Mouse (Mus musculus): ENCODE results near the gene Tkfc.
A peak's percentile ranks its signal among the peaks of the same experiment; 100 is the strongest.
"Not testable (repeated sequence)": the region's sequence is repeated elsewhere in the genome, so short reads cannot be mapped to it uniquely, and the experiment has no call there.

The Tkfc gene

DNA sequence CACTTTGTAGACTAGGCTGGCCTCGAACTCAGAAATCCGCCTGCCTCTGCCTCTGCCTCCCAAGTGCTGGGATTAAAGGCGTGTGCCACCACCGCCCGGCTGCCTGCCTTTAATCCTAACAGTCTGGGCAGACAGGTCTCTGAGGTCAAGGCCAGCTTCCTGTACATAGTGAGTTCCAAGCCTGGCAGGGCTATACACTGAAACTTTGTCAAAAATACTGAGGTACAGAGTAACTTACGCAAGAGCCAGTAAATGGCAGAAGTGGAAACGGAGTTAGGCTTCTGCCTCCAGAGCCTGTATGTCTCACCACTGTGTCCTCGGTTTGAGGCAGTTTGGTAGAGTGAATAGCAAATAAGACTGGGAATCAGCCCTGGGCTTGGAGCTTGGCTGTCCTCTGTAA lies 18.2 kb downstream of the Tkfc start:
- DNase-seq (ENCODE audit: low read depth, low spot score) = no peak

- no peak for DNase-seq (ENCODE audit: low read depth, low spot score)
Measured at GRCm38 (mm10) chr19:10585112-10585511, 20.3 kb downstream of the Tkfc start.

DNA sequence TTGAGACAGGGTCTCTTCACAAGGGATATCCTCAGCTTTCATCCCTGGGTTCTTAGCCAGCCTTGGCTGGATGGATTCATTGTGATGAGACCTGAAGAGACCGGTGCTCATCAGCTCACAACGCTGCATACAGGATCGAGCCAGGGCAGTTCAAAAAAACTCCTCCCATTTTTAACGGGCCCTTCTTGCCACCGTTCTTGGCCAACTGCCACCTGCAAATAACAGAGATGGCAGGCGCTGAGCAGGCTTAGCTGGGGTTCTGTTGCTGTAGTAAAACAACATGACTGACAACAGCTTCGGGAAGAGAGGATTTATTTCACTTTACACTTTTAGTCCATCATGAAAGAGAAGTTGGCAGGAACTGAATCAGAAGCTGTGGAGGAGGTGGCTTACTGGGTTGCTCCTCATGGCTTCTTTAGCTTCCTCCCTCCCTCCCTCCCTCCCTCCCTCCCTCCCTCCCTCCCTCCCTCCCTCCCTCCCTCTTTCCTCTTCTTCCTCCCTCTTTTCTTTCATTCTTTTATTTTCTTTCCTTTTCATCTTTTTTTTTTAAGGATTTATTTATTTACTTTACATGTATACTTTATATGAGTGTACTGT lies 21.8 kb downstream of the Tkfc start:
- no peak for DNase-seq (ENCODE audit: low read depth, low spot score)

- no peak for DNase-seq (ENCODE audit: low read depth, low spot score)
Measured at GRCm38 (mm10) chr19:10581984-10582383, 23.5 kb downstream of the Tkfc start.

GRCm38 (mm10) chr19:10580761-10581160 lies 24.7 kb downstream of the Tkfc start:
- no peak for DNase-seq (ENCODE audit: low read depth, low spot score)

- DNase-seq (ENCODE audit: low read depth, low spot score) = no peak
Measured at GRCm38 (mm10) chr19:10580102-10580501, 25.4 kb downstream of the Tkfc start.

DNA sequence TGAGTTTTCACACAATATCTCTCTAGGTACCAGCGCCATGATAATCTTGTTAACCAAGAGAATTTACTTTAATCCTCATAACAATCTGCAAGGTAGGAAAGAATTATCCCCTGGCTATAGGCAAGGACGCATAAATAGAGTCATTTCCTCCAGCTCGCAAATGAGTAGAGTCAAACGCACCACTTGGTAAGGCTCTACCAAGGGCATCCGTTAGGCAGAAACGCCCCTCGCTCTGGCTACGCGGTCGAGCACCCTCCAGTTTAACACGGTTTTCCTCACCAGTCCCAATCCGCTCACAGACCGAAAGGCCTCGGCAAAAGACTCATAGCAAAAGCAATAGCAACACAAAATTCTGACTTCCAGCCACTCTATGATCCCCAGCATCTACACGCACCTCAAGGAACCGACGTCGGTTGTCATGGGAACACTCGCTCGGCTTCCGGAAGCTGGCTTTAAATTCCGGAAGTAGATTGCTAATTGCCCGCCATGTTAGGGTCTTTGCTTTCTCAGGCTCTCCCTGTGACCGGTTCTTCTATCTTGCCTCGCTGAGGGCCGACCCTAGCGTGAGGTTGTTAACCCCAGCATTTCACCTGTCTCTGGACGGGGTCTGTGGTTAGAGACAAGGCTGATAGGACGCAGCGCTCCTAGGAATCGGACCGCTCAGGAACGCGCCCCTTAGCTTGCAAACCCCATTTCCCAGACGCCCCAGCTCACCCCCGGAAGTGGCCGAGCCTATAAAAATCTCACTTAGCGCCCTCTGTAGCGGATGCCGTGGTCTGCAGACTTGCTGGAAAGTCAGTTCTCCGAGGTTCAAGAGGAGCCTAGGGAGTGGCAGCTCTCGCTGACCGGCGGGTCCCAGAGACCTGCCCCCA lies 28.5 kb downstream of the Tkfc start, which contains the start of the genes Cyb561a3 and Tmem138:
Gene Cyb561a3 (plus strand): TSS at position 483 of the 872 bp plus-strand sequence.
Gene Tmem138 (minus strand): TSS at position 673 of the 872 bp plus-strand sequence.
- DNase-seq (ENCODE audit: low read depth, low spot score) = peak; percentile 93

GRCm38 (mm10) chr19:10569627-10570026 lies 35.8 kb downstream of the Tkfc start:
- no peak for DNase-seq (ENCODE audit: low read depth, low spot score)

- DNase-seq (ENCODE audit: low read depth, low spot score) = no peak
Measured at GRCm38 (mm10) chr19:10565217-10565616, 40.2 kb downstream of the Tkfc start.

DNA sequence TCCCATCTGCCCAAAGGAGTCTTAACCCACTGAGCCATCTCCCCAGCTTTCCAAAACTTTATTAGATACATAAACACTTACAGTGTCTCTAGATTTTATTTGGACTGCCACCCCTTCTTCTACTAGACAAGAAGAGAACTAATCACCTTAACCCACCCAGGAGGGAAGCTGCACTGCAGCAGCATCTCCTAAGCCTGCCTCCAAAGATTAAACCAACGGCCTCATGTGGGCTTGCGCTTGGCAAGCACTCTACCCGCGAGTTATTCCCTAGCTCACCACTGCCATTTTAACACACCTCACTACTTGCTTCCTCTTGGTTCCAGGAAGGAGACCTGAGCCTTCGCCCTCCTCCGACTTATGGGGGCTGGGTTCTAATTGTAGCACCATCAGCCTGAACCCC lies 41.2 kb downstream of the Tkfc start:
- DNase-seq (ENCODE audit: low read depth, low spot score) = no peak

DNA sequence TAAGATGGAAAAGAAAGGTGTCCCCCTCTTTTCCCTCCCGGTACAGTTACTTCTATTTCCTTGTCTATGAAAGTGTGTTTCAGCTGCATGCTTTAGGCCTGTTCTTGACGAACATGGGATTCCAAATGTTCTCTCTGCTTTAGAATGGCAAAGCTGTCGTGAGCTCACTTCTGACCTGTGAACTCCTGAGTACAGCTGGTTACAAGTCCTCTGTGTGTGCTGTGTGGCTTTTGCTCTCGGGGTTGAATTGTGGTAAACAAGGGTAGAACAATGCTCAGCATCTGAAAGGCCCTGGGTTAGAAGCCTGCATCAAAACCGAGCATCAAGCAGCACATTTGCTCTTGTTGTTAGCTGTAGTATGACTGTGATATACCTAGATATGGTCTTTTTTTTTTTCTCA lies 43.1 kb downstream of the Tkfc start:
- DNase-seq (ENCODE audit: low read depth, low spot score) = no peak

DNA sequence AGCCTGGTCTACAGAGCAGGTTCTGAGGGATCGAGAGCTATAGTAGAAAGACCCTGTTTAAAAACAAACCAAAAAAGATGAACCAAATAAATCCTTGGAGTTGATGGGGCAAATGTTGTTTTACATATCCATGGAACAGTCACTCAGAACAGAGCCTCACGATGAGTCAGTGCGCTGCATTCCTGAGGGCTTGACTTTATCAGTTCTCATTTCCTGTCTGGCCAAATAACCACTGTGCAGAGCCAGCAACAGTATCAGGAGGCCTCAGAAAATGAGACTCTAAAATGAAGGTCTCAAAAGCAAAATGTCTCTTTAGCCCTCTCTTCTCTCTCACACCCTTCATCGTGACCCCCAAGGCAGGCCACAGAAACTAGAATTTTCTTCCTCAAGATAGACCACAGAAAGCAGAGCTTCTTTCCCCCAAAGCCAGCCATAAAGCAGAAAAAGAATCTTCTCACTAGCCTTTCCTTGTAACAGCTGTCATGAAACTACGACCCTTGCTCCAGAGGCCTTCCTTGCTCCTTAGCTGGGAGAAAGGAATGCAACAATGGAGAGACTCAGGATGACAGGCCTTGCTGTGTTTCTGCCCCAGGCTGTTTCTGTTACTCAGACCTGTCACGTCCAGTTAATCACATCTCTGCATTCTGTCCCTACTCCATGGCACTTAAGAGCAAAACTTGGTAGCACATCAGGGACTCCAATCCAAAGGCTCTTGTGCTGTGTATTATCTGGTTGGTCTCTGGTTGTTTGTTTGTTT lies 43.7 kb downstream of the Tkfc start:
- no peak for DNase-seq (ENCODE audit: low read depth, low spot score)

DNA sequence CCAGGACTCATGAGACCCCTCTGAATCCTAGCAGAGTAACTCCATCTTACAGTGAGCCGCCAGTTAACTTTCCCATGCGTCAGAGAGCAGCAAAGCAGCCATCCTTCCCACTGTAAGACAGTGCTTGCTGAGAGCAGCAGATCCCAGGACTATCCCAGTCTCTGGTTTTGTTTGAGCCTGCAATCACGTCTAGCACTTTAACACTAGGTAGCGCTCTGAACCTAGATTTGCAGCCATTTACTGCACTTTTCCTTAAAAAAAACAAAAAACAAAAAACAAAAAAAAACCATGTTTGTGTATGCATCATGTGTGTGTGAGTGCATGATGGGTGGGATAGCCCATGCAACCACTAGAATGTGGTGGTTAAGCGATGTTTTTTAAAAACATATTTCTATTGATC lies 45.3 kb downstream of the Tkfc start:
- DNase-seq (ENCODE audit: low read depth, low spot score) = no peak

- DNase-seq (ENCODE audit: low read depth, low spot score) = not testable (repeated sequence)
Measured at GRCm38 (mm10) chr19:10557837-10558375, 47.5 kb downstream of the Tkfc start.

DNA sequence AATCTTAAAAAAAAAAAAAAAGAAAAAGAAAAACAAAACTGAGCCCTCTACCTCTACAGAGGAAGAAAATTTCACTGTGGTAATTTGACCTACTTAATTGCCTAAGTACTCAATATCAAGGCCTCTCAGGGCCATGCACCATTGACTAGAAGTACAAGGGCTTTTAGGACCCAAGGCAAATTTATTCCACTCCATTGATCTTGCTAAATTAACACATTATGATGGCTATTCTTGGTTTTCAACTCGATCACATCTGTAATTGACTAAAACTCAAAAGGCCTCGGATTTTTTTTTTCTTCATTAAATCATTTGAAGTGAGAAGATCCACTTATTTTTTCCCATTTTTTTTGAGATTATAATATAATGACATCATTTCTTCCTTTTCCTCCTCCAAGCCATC lies 48.0 kb downstream of the Tkfc start:
- DNase-seq (ENCODE audit: low read depth, low spot score) = no peak

- no peak for DNase-seq (ENCODE audit: low read depth, low spot score)
Measured at GRCm38 (mm10) chr19:10557001-10557400, 48.5 kb downstream of the Tkfc start.

DNA sequence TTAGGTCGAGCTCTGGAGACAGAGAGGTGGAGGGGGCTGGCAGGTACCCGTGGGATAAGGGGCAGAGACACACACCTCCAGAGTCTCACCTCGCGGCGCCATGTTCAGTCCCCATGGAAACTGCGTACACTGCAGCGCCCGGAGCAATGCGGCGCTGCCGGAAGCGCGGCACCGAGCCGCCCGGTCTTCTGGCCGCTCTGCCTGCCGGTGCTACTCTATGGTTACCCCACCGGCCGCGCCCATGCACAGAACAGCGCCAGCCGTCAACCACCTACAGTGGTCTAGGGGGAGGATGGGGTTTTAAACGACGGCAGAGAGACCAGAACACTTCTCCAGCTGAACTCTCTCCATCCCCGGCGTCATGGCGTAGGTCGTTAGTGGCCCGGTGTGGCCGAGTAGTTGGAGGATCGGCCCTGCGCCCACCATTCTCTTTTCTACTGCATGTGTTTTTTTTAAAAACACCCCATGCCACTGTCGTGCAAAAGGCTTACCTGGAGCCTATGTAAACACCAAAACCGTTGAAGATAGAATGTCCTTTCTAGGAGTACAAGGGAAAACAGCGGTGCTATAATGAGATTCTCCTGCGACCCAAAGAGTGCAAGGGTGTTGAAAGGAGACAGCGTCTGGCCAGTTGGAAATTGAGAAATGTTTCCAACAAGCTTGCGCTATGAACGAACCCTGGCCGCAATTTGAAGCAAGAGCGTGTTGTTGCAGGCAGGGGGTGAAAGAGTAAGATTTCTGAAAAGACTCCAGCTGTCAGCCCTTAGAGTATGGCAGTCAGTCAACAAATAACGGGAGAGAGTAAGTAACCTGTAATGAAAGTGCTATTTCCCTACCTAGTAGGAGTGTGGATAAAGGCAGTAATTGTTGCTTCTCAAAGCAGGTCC lies 49.6 kb downstream of the Tkfc start, which contains the start of gene Tmem216:
Gene Tmem216 (minus strand): TSS at position 615 of the 887 bp plus-strand sequence.
- peak; percentile 67 for DNase-seq (ENCODE audit: low read depth, low spot score)

DNA sequence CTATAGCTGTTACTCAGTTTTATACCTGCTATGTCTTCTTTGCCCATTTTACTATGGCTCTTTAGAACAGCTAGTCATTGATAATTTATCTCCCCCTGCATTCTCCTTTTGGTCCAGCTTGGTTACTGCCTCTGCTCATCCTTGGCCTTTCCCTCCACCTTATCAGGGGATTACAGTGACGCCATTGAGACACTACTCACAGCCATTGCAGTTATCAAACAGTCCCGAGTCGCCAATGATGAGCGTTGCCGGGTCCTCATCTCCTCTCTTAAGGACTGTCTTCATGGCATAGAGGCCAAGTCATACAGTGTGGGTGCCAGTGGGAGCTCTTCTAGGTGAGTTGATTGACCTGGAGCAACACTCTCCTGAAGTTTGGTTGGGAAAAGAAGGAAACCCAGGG lies 66.0 kb downstream of the Tkfc start:
- DNase-seq (ENCODE audit: low read depth, low spot score) = no peak
